Mouse (Mus musculus): ENCODE measurements around the gene Castor1. TPM values are rescaled to one million over a fixed set of nuclear protein-coding genes. Genes with fewer than 3 reads are reported as not detected.

Gene Castor1
- total RNA-seq, 2 experiments from 2014 or later, result 5.3 to 5.8 TPM

- Histone ChIP-seq H3K27ac (no peak overlapping the region), H3K4me3 (no peak overlapping the region)
- no peak for DNase-seq (ENCODE audit: low spot score in 2 of 2)
- TF ChIP-seq CTCF (conservative IDR thresholded peaks at IDR 0.05), result no peak
These were observed 4.9 kb upstream of the Castor1 start for GRCm38 (mm10) chr11:4213107-4213506.

- DNase-seq (ENCODE audit: low spot score in 2 of 2), result no peak
- no peak overlapping the region for H3K4me3 ChIP-seq
- H3K27ac ChIP-seq, result no peak overlapping the region
- TF ChIP-seq CTCF (conservative IDR thresholded peaks at IDR 0.05), result no peak
These were observed 3.5 kb upstream of the Castor1 start for GRCm38 (mm10) chr11:4214572-4214971.

DNA sequence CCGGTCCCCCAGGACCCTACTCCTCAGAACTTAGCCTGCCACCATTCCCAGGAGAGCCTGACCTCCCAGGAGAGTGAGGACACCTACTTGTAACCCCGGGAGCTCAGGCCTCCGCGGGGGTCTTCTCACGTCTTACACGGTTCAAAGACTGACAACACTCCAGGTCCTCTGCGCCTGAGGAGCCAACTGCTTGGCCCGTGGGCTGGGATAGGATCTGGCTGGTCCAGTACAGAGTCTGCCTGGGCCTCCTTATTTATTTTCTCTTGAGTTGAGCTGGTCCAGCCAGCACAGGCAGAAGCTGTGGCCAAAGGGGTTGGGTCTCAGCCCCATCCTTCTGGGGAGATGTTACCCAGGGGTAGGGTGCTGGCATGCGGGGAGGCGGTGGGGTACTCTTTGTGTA lies 3.0 kb upstream of the Castor1 start:
- TF ChIP-seq CTCF (conservative IDR thresholded peaks at IDR 0.05), result no peak

GRCm38 (mm10) chr11:4216248-4217000 lies 1.6 kb upstream of the Castor1 start:
- no peak for TF ChIP-seq CTCF (conservative IDR thresholded peaks at IDR 0.05)
- no peak for DNase-seq (ENCODE audit: low spot score in 2 of 2)
- Histone ChIP-seq H3K4me3 (no peak overlapping the region), H3K27ac (peak overlapping the region; percentile 78)

More for the DNA sequence above, 3.0 kb upstream of the Castor1 start:
- H3K27ac ChIP-seq, result no peak overlapping the region
- no peak for DNase-seq (ENCODE audit: low spot score in 2 of 2)
- no peak overlapping the region for H3K4me3 ChIP-seq

GRCm38 (mm10) chr11:4218637-4219036 lies 612 bp downstream of the Castor1 start:
- peak overlapping the region; percentile 59 for H3K4me3 ChIP-seq
- H3K27ac ChIP-seq, result peak overlapping the region; percentile 82
- TF ChIP-seq CTCF (conservative IDR thresholded peaks at IDR 0.05), result no peak
- no peak for DNase-seq (ENCODE audit: low spot score in 2 of 2)

GRCm38 (mm10) chr11:4219317-4219751 lies 1.3 kb downstream of the Castor1 start:
- H3K27ac ChIP-seq, result peak overlapping the region; percentile 82
- peak; percentile 73 to 77 for DNase-seq (ENCODE audit: low spot score in 2 of 2)
- TF ChIP-seq CTCF (conservative IDR thresholded peaks at IDR 0.05), result peak; percentile 92
- H3K4me3 ChIP-seq, result peak overlapping the region; percentile 59; the same call in 1 of the 2 replicates

- Histone ChIP-seq H3K4me3 (no peak overlapping the region), H3K27ac (peak overlapping the region; percentile 82; the same call in 1 of the 2 replicates)
- DNase-seq (ENCODE audit: low spot score in 2 of 2), result no peak
- no peak for TF ChIP-seq CTCF (conservative IDR thresholded peaks at IDR 0.05)
These were observed 1.9 kb downstream of the Castor1 start for GRCm38 (mm10) chr11:4219908-4220307.

- peak; percentile 48 to 78 for DNase-seq (ENCODE audit: low spot score in 2 of 2)
- peak; percentile 92 for TF ChIP-seq CTCF (conservative IDR thresholded peaks at IDR 0.05)
- Histone ChIP-seq H3K4me3 (no peak overlapping the region), H3K27ac (no peak overlapping the region)
These were observed 2.7 kb downstream of the Castor1 start for GRCm38 (mm10) chr11:4220443-4221400.

DNA sequence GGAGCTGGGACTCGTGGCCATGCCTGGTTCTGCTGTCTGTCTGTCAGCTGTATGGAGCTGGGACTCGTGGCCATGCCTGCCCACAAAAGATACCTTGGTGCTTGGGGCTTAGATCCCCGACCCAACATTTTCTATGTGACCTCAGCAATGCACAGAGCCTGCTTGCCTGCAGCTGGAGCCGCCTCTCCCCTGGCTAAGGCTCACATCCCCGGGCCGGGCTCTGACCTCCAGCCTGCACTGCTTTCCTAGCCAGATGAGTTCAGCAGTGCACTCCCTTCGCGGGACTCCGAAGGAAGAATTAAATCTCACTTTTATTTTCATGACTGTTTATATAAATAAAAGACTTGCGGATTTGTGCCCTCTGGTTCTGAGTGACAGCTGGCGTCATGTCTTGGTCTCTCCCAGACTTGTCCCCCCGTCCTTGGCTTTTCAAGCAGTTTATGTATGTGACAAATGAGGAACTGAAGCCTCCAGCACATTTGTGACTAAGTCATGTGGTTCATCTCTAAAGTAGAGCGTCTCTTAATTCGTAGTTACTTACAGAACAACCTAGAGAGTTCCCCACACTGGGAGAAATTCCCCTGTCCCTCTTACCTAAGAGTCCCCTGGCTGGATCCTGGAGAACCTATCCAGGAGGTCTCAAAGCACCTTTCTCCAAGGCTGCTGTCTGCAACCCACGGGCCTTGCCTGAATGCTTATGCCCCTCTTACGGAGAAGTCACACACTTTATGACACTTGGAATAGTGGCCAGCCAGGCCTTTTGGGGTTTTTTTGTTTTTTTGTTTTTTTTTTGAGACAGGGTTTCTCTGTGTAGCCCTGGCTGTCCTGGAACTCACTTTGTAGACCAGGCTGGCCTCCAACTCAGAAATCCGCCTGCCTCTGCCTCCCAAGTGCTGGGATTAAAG lies 4.3 kb downstream of the Castor1 start:
- Histone ChIP-seq H3K27ac (no peak overlapping the region), H3K4me3 (no peak overlapping the region)
- no peak for DNase-seq (ENCODE audit: low spot score in 2 of 2)
- TF ChIP-seq CTCF (conservative IDR thresholded peaks at IDR 0.05), result no peak

GRCm38 (mm10) chr11:4223393-4224188 lies 5.6 kb downstream of the Castor1 start:
- no peak for TF ChIP-seq CTCF (conservative IDR thresholded peaks at IDR 0.05)
- H3K27ac ChIP-seq, result no peak overlapping the region
- DNase-seq (ENCODE audit: low spot score in 2 of 2), result no peak
- H3K4me3 ChIP-seq, result no peak overlapping the region

- Histone ChIP-seq H3K27ac (no peak overlapping the region), H3K4me3 (no peak overlapping the region)
- DNase-seq (ENCODE audit: low spot score in 2 of 2), result no peak
- no peak for TF ChIP-seq CTCF (conservative IDR thresholded peaks at IDR 0.05)
These were observed 6.2 kb downstream of the Castor1 start for GRCm38 (mm10) chr11:4224223-4224622.
